Mouse (Mus musculus): ENCODE measurements around the gene Dpyd.

Gene Dpyd

GRCm38 (mm10) chr3:119095223-119095886 is 533.4 kb downstream of the Dpyd start:
- DNase-seq (ENCODE audit: low spot score): no peak

DNA sequence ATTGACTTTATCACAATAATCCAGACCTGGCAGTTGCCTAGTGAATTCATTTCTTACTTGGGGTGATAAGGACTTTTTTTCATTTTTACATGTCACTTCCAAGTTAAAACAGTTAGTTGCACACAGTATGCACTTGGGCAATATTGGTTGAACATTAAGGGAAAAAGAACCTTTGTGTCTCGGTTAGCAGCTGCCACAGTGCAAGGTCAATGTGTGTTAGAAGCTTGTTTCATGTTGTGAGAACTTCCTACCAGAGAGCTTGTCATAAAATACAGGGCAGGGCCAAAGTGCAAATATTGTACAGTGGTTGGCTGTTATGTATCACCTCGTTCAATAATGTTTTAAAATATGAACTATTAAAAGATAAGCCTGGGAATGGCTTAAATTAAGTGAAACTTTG is 564.1 kb downstream of the Dpyd start:
- DNase-seq (ENCODE audit: low spot score): no peak

DNA sequence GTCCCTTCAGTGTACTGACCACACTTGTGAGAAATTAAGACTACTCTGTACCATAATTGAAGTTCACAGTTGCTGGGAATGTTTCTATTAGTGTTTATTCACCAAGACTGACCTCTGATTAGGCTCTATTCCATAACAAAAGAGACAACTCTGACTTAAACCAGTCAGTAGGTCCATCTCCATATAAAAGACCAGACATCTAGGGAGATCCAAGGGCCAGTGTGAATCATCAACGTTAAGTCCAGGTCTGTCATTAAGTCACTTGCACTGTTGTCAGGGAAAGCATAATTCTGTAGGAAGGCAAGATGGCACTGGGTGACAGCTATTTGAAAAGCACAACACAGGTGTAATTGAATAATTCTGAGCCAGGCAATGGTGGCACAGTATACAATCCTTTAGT is 566.1 kb downstream of the Dpyd start:
- DNase-seq (ENCODE audit: low spot score): no peak

DNA sequence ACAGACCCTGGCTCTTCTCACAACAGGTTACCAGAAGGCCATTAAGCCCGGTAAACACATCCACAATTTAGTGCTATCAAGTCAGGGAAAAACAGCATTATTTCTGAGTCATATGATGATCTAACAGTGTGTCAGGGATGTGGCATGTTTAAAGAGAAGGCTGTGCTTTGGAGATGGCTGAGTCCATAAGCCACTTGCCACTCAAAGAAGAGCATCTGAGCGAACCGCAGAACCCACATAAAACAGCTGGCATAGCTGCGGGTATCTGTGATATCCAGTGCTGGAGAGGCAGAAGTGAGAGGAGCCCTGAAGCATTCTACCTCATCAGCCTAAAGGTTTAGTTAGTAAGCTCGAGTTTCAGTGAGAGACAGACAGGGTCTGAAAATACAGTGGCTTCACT is 581.1 kb downstream of the Dpyd start:
- no peak for DNase-seq (ENCODE audit: low spot score)

GRCm38 (mm10) chr3:119144788-119145187 is 582.9 kb downstream of the Dpyd start:
- DNase-seq (ENCODE audit: low spot score): no peak

GRCm38 (mm10) chr3:119154604-119155444 is 592.9 kb downstream of the Dpyd start:
- no peak for DNase-seq (ENCODE audit: low spot score)

- DNase-seq (ENCODE audit: low spot score): no peak
Measured at GRCm38 (mm10) chr3:119158670-119159069, 596.7 kb downstream of the Dpyd start.

DNA sequence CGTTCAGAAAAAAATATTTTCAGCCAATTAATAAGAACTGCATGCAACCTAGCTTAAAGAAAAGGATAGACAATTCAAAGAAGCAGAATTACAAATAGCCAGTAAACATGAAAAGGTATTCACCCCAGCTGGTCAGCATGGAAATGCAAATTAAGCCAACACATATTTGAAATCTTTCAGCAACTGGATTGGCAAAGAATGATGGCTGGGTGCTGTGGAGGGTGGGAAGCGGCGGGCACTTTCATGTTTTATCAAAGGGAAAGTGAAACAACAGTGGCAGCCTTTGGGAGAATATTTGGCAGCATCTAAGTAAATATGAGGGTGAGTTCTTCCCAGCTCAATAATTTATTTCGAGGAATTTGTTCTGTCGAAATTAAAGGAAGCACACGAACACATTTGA is 603.8 kb downstream of the Dpyd start:
- no peak for DNase-seq (ENCODE audit: low spot score)

GRCm38 (mm10) chr3:119168166-119168565 is 606.2 kb downstream of the Dpyd start:
- no peak for DNase-seq (ENCODE audit: low spot score)

GRCm38 (mm10) chr3:119168661-119169060 is 606.7 kb downstream of the Dpyd start:
- no peak for DNase-seq (ENCODE audit: low spot score)

- DNase-seq (ENCODE audit: low spot score): no peak
Measured at GRCm38 (mm10) chr3:119183261-119183660, 621.3 kb downstream of the Dpyd start.

DNA sequence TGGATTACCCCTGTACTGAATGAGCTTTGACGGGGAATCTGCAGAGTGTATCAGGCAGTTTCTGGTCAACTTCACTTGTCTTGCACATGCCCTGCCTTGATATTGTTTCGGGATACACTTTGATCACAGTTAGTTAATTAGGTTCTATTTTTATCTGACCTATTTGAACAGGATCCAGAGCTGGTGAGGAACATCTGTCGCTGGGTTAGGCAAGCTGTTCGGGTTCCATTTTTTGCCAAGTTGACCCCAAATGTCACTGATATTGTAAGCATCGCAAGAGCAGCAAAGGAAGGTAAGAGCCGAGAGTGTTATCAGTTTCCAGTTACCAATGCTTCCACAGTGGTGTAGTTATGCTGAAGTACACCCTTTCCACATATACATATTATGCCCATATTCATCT is 632.1 kb downstream of the Dpyd start:
- no peak for DNase-seq (ENCODE audit: low spot score)

GRCm38 (mm10) chr3:119195613-119196012 is 633.7 kb downstream of the Dpyd start:
- DNase-seq (ENCODE audit: low spot score): no peak

- no peak for DNase-seq (ENCODE audit: low spot score)
Measured at GRCm38 (mm10) chr3:119220763-119221412, 659.0 kb downstream of the Dpyd start.

DNA sequence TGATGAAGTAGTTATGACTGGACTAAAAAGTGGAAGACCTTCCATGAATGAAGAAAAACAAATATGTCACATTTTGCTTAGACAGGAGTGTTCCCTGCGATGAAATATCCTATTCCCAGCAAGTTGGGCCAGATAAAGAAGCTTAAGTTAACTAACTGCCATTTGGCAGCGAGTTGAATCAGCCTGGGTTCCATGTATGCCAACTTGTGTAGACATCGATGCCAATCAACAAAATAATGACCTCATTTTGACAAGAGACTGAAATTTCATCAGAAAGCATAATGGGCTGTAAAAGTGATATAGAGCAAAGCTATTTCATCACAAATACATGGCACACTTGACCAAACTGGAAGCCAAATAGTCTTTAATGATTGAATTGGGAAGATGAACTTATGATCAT is 681.3 kb downstream of the Dpyd start:
- no peak for DNase-seq (ENCODE audit: low spot score)

DNA sequence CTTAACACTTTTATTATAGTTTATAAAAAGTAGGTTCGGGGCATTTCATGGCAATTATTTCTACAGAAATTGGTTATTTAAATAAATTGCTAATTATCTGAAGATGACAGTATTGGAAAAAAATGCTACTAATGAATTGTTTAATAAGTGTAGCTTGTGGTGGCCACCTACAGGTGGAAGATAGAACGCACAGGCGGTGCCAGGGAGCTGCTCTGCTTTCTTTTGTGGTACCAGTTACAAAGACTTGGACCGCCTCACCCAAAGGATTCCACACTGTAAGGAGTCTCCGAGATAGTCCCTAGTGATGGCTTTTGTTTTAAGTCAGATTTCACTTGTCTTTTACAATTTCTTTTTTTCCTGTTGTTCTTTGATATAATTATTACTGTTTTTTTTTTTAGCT is 694.6 kb downstream of the Dpyd start:
- DNase-seq (ENCODE audit: low spot score): no peak

- no peak for DNase-seq (ENCODE audit: low spot score)
Measured at GRCm38 (mm10) chr3:119275241-119275640, 713.3 kb downstream of the Dpyd start.

GRCm38 (mm10) chr3:119280671-119281070 is 718.7 kb downstream of the Dpyd start:
- no peak for DNase-seq (ENCODE audit: low spot score)

- no peak for DNase-seq (ENCODE audit: low spot score)
Measured at GRCm38 (mm10) chr3:119314693-119315092, 752.8 kb downstream of the Dpyd start.

DNA sequence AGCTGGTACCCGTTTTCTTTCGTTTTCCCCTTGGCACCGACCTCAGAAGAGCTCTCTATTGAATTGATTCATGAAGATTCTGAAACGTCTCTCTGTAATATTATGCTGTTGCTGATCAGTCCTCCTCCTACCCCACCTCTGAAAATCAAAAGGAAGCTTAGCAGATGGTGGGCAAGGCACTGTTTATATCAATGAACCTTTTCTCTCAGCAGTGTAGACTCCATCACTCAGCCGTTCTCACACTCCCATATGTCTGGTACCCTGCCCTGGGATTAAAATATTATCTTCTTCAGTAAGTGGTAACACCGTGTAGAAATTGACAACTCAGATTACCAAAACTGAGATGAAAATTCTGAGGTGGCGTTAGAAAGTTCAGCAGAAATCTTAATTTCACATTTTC is 767.1 kb downstream of the Dpyd start:
- DNase-seq (ENCODE audit: low spot score): no peak

DNA sequence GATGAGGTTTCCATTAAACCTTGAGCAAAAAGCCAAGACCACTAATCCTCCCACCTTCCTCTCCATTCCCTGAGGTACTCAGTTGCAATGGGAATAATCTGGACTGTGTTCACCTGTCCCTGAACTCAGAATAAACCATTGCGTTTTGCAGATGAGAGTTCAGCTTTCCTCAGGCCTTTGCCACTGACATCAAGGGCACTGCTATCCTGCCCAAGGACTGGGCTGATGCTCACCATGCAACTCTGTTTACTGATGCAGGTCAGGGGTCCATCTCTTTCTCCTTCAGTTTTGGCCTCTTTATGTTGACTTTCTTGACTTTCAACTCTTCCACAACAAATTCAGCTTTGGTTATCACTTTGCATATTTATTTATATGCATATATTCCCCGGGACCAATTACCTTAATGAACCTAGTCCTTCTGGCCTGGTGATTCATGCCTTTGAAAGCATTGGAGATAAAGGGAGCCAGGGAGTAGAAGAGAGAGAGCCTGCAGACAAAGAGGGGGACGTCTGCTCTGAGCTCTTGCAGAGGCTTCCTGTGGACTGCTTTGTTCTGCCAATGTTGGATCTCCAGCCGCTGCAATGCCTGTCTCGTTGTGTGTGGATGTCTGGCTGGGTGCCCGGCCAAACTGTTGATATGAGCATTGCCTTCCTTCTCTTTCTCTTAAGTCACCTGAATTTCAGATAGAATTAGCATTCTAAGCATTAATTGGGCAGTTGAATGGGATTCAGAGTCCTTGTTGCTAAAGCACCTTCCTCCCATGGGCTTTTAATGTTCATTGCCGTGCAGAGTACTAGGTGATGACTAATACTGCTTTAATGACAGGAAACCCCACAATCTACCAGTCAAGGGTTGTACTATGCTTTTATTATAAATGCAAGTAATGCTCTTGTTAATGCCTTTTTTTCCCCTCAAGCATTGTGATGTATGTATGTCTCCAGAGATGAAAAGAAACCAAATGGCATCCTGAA is 771.7 kb downstream of the Dpyd start:
- no peak for DNase-seq (ENCODE audit: low spot score)
